8 mouse cellular contexts compared by ENCODE assay signal in genomic region chr3:36613202-36613907, GRCm38 (mm10). TPM values are rescaled to one million over a fixed set of nuclear protein-coding genes. Genes with fewer than 3 reads are reported as not detected.
DNase-seq lines count a peak whose midpoint lies in the region; ATAC-seq lines count a peak whose summit lies in the region.

Bbs7 (minus strand) TSS chr3:36613477.

- intact Hi-C loops in gastrocnemius, postnatal 36 days (cut with DNase I), result no loop called here
- intact Hi-C loops in left cerebral cortex, postnatal 10 days (cut with DNase I), result no loop called here

- peak within 1 kb of the TSS; percentile 75 for H3K4me2 ChIP-seq in intestine, embryonic 14.5 days (ENCODE audit: low read length)

- peak; percentile 94 for DNase-seq in adrenal gland, adult 8-10 months
- peak; percentile 94 for DNase-seq in embryo, embryonic 11.5 days (ENCODE audit: low read depth, low spot score)
- peak; percentile 76 to 86 for DNase-seq in gastrocnemius, postnatal 36 days
- peak; percentile 95 for DNase-seq in intestine, embryonic 14.5 days (ENCODE audit: low spot score)
- peak; percentile 95 to 99 for DNase-seq in left cerebral cortex, postnatal 10 days (ENCODE audit: extremely low spot score in 1 of 2, low spot score in 2 of 2)
- peak; percentile 98 to 99 for DNase-seq in right cerebral cortex, postnatal 10 days (ENCODE audit: low spot score in 2 of 2)
- DNase-seq in urinary bladder, postnatal 14 days (ENCODE audit: low spot score), result peak; percentile 89

- no peaks in the 10 kb centered on the region for H3K36me3 ChIP-seq in intestine, embryonic 14.5 days (ENCODE audit: control insufficient read depth, insufficient read depth, low read length)

- no peaks in the 10 kb centered on the region for H3K9me3 ChIP-seq in intestine, embryonic 14.5 days (ENCODE audit: control insufficient read depth, low read length)

- 0 out of 2 replicates have a peak, but pooled peaks cover 3% of the 10 kb centered on the region for H3K4me1 ChIP-seq in intestine, embryonic 14.5 days (replicated peaks; ENCODE audit: control insufficient read depth, insufficient read depth, low read length)

- peak within 1 kb of the TSS; percentile 65 for H3K4me3 ChIP-seq in intestine, embryonic 14.5 days (ENCODE audit: low read depth, low read length)

- H3K9ac ChIP-seq in intestine, embryonic 14.5 days (ENCODE audit: low read length), result peak within 1 kb of the TSS; percentile 68

- 5% methylated on average over 38 of the region's 38 CpGs for WGBS in intestine, embryonic 14.5 days

- H3K27me3 ChIP-seq in intestine, embryonic 14.5 days (replicated peaks; ENCODE audit: control insufficient read depth, insufficient read depth, low read length), result no peaks in the 10 kb centered on the region

- no peak within 1 kb of the TSS for H3K27ac ChIP-seq in intestine, embryonic 14.5 days (ENCODE audit: low read depth)

- ATAC-seq in intestine, embryonic 14.5 days (replicated peaks; ENCODE audit: low FRiP score, low TSS enrichment, low read depth), result peak; percentile 100
- ATAC-seq in megakaryocyte progenitor cell, adult 5-6 weeks (replicated peaks; ENCODE audit: poor library complexity), result peak; percentile 99

RNA-seq across cellular contexts. Expression of gene Bbs7, which starts in this region (rescaled TPM):
- 10 to 100 TPM in 3 of 4 experiments, 1 to 10 TPM in 1; 8.1 to 14.5 (median 13.9) TPM for total RNA-seq in adrenal gland, adult 8-10 months (2022)
- total RNA-seq in gastrocnemius, postnatal 36 days (2021), result 1 to 10 TPM; 7.7 to 8.6 TPM
- 10.4 and 13.5 TPM in 2 replicates for polyA plus RNA-seq in intestine, embryonic 14.5 days (2014; fragmentation: Nextera tagmentation; extraction: Ambion mirVana)
- 10 to 100 TPM; 13.6 to 13.9 TPM for total RNA-seq in left cerebral cortex, postnatal 10 days (2021)
- 2.1 and 3.0 TPM in 2 replicates for total RNA-seq in megakaryocyte progenitor cell, adult 5-6 weeks (2015)
- 3.0 and 9.4 TPM in 2 replicates for total RNA-seq in megakaryocyte progenitor cell, adult 5-6 weeks (2017)
